Mouse (Mus musculus) thymus, adult 2 months (tissue): ENCODE data around the gene Hspa4.

Source experiments
- CTCF ChIP-seq: fragments of 200-500 bp; IDR thresholded peaks from 2 replicates; pipeline ENCODE4 v1.5.1; 2012; ENCODE audit warnings: mild to moderate bottlenecking, control low read depth, low read length, moderate library complexity, borderline replicate concordance; ENCODE audit not compliant: control insufficient read depth, poor library complexity, insufficient read depth; ENCODE audit errors: extremely low read depth
- POLR2A ChIP-seq: fragments of 200-500 bp; IDR thresholded peaks from 2 replicates; pipeline ENCODE4 v1.6.1; 2012; ENCODE audit warnings: mild to moderate bottlenecking, low read length, control low read depth, moderate library complexity; ENCODE audit not compliant: control insufficient read depth, poor library complexity, insufficient read depth; ENCODE audit errors: extremely low read depth

DNA sequence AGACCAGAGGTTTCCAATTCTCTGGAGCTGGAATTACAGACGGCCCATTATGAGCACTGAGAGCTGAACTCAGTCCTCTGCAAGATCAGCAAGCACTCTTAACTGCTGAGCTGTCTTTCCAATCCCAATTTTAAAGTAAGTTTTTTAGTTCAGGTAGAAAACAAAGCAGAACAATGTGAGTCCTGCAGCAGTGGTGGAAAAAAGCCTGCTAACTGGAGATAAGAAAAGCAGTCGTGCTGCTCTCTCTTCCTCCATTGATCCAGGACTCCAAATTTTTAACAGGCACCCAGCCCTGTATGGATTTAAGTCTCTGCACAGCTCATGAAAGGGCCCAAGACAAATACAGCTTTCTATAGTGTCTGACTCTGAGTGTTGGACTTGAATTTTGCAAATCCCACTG, 43.3 kb downstream of the Hspa4 start:
- no peak for TF ChIP-seq POLR2A
- no peak for TF ChIP-seq CTCF
